Mouse (Mus musculus) lung, postnatal 14 days (tissue): ENCODE measurements at regions not wholly inside any gene's neighbourhood (a gene's known extent, or its start where the extent isn't known, plus 50 kb on each side); places are given as distances from the start of the nearest gene placed in this dataset.
A peak's percentile ranks its signal among the peaks of the same experiment; 100 is the strongest.

ENCODE experiments used
- DNase-seq: peaks from one replicate; pipeline ENCODE4 v3.0.0; 2021

DNA sequence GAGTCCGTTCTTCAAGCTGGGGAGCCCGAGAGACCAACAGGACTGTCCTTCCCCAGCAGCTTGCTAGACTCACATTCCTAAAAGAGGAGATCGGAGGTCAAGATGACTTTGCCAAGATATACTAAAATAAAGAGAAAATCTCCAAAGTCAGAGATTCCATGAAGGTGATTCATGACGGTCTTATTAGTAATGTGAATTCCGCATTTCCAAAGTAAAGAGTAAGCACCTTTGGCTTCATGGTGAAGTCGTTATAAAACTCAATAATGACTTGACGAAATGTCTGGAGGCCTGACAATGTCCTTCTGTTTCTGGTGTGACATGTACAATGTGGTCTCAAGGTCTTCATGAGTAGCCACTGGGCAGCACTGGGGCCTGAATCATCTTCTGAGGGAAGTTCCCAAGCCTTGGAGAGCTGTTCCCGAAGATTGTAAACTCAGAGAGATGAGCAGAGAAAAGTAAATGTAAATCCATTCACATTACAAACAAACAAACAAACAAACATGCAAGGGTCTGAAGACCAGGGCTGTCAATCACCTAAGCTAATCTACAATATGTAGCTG is 157.7 kb downstream of the Cog6 start:
- DNase-seq: no peak

DNA sequence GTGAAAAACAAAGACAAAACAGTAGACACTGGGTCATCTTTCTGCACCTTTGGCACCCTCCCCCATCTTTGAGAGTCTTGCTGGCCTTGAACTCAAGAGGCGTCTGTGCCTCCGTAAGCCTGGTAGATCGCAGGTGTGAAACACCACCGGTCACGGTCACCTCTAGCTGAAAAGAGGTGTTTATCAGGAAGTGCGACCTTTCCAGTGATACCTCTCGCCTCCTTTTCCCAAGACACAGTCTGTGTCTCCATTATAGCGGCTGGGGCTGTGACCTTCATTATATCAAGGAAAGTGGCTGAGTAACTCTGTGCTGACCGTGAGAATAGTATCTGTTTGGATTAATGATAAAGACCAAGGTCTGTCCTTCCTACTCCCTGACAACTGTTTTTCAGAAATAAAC is 158.8 kb downstream of the Cog6 start:
- DNase-seq: no peak

DNA sequence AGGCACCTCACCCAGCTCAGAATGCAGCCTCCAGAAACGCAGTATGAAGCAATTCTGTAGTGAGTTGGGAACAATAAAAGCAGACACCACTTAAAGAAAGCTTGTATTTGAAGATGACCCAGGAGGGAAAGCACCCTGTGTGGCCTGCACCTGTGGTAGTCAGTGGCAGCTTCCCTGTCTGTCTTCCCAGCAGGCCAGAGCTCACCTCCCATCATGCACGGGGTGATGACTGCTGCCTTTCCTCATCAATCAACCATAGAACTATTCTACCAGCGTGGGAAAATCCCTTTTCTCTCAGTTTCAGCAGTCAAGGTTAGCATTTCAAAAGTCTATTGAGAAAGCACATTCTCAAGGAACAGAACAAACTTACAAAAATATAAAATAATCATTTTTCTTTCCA is 160.0 kb downstream of the Cog6 start:
- no peak for DNase-seq

DNA sequence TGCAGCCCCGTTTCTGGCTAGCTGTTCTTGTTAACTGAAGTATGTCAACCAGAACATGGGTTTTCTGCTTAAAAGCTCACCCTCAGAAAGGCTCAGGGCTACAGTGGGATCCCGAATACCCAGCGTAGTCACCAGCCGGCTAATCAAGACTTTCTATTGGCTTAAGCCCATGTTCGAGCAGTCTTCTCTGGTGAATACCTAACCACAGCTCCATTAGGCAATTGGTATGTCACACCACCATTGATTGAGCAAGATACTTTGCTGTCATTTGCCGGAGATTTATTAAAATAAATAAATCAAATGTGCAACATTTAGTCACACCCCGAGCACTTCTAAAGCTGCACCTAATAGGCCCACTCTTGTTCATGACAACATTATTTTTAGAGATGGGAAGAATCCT is 162.5 kb downstream of the Cog6 start:
- DNase-seq: no peak

DNA sequence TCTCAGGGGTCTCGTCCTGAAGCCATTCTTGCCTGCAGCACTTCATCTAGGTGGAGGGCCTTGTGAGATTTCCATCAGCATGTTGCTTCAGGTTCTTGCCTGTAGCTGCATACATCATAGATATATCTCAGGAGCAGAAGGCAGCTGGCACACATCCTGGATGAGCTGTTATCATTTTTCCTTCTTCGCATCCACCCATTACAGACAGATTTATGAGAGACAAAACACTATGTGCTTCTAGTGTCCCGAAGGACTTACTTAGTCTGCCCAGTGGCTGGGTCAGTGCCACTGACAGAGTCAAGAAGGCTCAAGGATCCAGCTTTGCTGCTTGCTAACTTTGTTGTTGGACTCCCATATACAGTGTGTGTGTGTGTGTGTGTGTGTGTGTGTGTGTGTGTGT is 163.9 kb downstream of the Cog6 start:
- no peak for DNase-seq

DNA sequence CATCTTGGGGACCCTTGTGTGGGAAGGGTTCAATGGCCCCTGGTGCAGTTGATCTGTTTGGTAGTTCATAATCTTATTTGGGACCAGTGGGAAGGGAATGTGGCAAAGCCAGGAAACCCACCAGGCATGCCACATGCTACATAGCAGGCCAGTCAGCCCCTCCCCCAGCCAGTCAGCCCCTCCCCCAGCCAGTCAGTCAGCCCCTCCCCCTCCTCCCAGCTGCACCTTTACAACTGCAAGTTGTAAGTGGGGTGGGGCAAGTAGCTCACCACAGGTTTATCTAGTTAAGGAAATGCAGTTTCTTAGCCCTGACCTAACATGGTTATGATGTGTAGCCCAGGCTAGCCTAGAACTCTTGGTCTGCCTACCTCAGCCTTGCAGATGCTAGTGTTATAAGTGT is 171.9 kb downstream of the Cog6 start:
- no peak for DNase-seq

DNA sequence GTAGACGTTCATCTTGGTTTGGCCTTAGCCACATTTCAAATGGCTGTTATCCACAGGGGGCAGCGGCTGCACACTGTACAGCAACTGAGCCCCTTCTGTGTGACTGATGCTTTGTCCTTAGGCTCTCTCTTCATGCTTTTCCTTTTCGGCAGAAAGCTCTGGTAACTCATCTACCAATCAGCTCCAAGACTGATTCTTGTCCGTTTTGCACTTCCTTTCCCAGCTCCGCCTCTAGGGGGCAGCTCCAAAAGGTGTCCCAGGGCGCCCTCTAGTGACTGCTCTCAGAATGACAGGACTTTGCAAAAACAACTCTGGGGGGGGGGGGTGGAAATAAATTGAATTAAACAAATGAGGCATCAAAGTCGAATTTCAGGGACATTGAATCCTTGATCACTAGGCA is 173.0 kb downstream of the Cog6 start:
- peak; percentile 95 for DNase-seq

DNA sequence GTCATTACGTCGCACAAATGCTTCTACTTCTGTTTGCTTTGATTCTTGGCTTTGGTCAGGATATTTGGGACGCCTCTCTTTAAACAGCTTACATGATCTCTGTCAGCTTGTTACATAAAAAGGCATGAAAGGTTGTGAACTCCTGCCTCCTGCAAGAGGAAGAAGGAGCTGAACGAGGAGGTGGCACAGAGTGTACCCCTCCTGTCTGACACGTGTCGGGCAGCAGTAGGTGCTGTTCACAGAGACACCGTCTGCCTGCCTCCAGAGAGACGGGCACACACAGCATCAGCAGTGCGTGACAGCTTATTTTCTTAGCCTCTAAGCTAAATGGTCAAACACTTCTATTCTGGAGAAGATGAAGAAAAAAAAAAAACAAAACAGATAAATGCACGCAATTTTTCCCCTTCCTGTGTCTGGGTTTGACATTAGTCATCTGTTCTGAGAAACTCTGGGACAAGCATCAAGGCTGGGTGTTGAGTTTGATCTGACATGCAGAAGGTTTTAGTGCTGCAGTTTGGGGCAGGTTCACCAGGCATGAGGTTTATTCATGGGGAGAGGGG is 174.1 kb downstream of the Cog6 start:
- DNase-seq: no peak

DNA sequence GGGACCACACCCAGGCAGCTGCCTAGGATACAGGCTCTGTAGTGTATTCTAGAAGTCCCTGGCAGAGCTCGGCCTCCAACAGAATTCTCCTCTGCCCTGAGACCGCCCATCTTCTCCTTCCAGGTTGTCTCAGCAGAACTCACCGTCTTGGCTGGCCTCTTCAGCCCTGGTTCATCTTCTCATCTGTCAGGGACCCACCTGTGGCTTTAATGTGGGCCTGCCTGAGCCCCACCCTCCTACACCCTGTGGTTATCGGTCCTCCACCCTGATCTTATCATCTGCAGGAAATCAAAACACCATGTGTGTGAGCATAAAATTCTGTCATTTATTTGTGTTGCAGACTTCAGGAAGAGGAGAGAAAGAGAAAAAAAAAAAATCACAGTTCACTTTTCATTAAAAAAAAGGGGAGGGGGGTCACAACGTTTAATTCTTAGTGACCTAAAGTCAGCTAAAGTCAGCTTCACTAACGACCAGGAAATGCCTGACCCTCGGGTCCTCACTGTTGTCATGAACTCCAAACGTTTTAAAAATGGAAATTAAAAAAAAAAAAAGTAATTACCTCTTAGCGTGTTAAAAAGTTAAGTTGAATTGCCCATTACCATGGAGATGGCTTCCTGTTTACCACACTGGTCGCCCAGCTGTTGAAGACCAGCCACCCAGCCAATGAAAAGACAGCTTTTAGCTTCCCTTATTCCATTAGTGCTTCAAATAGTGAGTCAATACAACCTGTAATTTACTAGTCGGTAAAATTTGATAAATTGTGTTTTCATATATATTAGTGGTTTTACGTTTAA is 176.7 kb downstream of the Cog6 start:
- DNase-seq: no peak

DNA sequence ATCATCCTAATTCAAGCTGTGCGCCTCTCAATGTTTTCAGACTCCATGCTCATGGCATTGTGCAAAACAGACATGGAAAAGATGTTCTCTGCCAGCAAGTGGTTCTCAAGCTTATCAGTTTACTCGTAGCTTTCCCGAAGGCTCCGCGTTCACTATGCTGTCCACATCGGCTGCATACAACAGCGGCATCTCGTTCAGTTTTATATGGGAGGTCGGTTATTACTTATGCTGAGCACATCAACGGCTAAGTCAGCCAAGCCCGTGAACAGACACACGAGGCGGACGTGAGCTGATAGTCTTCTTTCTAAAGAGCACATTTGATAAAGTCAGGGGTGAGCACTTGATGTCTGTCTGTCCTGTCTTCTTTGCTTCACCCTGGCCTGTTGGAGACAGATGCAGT is 179.0 kb downstream of the Cog6 start:
- no peak for DNase-seq

DNA sequence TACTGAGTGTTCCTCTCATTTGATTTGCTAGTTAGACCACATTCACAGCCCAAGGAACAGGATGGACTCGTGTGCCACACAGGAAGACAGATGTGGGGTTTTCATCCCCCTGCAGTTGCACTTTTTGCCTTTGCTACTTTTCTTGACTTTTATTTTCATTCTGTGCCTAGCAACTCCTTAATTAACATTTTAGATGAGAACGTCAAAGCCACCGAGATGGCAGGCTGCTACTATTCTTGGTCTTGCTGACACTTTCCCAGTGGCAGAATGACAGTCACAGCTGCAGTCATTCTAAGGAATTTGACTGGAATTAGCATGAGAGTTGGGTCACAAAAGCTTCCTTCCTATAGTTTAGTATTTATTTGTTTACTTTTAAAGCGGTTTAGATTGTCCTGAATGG is 179.5 kb downstream of the Cog6 start:
- no peak for DNase-seq

DNA sequence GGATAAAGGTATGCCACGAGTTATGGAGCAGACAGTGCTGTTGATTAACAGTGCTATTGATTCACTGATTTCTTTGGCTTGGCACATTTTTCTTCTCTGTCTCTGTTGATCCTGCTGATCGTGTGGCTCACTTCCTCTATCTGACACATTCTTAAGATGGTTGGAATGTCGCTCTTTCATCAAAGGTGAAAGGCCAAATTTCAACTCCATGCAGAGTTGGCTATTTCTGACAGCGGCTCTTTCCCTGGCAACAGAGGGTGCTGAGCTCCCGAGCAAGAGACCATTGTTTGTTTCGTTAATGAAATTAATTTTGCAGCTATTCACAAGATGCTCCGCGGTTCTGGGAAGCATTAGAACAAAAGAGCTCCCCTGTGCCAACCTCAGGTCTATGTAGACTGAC is 180.3 kb downstream of the Cog6 start:
- DNase-seq: no peak

DNA sequence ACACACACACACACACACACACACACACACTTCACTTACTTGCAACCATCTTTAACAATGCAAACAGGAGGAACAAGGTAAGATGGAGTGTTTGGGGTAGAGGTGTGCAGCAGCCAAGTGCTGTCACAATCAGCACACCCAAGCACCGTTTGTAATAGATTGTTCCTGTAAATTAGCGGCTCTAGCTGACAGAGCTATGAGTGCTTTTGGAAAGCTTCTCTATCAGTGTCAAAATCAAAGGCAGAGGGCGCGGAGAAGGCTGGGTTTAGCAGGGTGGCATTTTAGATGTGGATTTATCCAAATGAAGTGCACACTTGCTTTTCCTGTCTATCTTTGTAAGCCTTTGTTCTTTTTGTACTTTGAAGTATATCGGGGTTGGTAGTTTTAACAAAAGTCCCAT is 184.6 kb downstream of the Cog6 start:
- DNase-seq: no peak

DNA sequence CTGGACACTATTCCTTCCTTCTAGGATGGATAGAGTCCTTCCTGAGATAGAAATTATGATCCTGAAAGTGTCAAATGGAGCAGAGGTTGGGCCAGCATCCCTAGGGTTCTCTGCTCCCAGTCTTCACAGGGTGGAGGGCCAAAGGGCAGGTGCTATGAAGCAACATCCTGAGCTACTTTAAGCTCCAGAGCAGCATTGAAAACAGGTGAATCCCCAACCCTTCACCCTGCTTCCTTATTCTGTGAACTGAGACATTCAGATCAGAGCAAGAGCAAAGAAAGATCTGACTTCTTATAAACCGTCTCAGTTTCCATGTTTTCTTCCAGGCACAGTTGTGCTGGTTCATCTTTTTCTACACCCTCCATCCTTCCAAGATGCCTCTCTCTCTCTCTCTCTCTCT is 185.1 kb downstream of the Cog6 start:
- no peak for DNase-seq

DNA sequence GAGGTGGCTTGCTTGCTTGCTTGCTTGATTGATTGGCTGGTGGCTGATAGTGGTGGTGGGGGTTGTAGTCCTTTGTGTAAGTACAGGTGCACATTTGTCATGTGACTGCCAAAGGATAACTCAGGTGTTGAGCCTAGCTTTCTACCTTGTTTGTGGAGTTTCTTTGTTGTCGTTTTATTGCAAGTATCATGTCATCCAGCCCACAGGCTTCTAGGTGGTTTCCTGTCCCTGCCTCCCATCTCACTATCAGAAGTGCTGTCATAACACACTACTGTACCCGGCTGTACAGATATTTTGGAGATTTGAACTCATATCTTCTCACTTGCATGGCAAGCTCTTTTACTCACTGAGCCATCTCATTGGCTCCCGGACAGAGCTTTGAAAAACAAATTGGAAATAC is 186.9 kb downstream of the Cog6 start:
- DNase-seq: no peak

DNA sequence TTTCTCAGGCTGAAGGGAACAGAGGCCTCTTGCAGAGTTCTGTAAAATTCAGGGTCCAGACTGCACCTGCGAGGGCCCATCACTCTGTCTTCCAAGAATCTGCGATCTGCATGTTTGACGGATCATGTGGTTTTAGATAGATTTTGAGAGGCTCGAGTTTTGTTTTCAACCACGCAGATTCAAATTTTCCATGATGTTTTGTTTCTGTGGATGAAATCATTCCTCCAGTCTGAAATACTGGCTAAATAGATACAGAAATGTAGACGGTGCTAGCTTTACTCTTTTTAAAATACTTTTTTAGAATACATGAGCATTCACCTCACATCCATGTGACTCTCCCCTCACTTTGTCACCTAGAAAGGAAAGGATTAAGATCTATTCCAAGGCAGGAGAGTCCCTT is 188.0 kb downstream of the Cog6 start:
- no peak for DNase-seq

DNA sequence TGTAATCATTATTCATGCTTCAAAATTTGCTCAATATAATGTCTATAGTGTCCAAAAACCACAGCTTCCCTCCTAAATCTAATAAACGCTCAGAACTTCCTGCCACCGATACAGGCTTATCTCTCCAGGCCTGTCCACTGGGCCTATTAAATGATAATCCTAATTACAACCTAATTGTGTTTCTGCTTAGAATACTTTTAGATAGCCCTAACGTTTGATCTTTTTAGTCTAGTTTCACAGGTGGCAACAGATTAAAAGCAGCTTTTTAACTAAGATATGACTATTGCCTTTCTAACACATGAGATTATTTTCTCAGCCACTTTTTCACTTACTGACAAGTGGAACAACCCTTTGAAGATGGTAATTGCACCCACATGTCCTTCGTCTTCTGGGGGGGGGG is 188.6 kb downstream of the Cog6 start:
- no peak for DNase-seq

DNA sequence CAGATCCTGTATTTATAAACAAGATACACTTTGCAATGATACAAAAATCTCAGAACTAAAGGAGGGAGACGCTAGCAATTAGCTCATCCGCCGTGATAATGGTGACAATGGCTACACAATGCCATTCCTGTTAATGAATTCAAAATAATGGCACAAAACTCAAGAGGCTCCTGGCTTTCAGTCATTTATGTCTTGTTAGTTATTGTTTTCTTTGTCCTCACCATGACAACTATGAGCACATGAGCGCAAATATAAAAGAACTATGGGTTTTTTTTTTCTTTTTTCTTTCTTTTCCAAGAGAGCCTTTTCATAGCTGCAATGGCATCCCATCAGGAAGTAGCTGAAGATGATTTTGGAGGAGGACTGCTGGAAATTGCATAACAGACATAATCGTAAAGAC is 194.2 kb downstream of the Cog6 start:
- DNase-seq: no peak

DNA sequence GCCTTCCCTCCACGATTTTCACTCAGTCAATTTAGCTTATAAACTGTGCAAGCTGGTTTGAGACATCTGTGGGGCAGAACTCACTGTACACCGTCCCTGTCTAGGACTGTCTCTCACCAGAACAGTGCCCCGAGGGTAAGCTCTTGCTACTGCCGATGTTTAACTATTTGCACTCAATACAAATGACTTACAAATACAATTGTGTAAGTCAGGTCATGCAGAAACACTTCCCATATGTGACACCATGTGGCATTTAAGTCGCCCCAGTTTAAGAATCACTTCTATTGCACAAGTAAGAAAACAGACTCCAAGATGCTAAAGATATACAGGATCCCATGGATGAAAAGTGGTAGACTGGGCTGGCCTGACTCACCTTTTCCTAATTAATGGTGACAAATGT is 195.6 kb downstream of the Cog6 start:
- no peak for DNase-seq

DNA sequence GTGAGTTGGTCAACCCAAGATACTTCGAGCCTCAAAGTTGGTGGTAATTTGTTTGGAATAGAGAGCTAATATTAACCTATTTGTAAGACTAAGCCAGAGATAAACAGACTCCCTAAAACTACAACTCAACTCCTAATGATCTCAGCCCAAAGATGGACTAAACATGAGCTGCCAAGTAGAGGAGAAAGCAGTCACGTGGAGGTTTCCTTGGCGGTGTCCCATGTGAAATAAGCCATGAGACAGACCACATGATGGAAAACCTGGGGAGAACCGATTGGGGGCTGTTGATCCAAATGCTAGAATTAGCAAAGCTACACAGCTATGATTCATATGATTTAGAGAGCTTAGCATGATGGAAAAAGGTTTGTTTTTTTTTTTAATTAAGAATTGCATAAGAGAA is 198.6 kb downstream of the Cog6 start:
- peak; percentile 21 for DNase-seq

DNA sequence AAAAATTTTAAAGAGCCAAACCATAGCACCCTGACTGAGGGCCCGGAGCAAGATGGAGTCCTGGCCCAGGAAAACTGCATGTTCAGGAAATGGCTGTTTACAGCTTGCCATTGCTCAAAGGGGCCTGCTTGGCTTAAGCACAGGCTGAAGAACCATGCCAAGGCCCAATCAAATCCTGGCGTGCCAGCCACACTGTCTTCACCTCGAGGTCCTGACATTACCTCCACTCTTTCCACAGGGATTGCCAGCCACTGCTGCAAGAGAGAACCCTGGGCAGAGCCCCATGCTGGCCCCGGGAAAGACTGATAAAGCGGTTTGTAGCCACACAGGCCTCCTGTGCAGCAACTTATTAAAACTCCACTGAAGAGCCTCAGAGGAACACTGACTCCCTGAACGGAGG is 199.6 kb downstream of the Cog6 start:
- DNase-seq: no peak

DNA sequence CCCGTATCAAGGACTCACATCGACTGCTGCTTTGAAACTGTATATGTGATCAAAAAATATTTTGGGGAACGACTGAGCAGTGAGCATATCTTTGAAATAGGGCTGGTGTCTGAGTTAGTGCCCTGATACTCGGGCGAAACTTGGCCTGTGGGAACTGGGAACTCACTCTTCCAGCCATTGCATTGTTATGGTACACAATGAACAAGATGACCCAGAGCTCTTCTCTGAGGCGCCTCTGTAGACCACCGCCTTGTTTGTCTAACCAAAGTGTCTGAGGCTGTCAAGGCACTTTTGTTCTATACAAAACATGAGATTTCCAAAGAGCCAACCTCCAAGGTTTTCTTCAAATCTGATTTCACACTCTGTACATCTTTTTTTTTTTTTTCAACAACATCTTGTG is 201.5 kb downstream of the Cog6 start:
- no peak for DNase-seq

DNA sequence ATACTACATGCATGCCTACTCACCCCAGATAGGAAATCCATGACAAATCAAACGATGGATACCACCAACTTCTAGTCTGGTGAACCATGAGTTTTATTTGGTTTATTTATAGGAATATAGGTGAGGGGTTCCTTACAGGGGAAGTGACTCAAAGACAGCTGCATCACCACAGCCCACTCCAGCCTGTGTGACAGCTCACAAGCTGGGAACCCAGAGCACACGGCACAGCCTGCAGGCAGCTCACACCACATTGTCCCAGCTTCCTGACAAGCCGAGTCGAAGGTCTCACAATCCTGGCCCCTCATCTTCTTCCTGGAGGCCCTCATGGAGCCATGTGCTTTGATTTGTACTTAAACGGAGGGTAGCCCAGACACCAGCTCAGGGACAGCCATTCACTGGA is 214.7 kb downstream of the Cog6 start:
- no peak for DNase-seq

DNA sequence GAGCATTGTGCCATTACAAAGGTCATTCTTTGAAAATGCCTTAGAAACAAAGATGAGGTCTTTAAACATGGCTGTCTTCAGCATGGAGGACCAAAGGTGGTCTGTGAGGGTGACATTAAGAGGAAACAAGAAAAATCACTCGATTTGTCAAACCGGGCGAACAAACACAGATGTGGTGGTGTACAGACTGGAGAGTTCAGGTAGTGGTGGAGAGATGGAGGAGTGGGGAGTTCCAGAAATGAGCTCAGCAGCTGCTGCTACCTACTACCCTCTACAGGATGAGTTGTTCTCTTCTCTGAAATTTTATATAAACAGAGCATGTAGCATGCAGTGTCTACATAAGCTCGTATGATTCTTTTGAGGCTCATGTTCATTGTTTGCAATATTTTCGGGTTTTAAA is 215.6 kb downstream of the Cog6 start:
- DNase-seq: no peak

DNA sequence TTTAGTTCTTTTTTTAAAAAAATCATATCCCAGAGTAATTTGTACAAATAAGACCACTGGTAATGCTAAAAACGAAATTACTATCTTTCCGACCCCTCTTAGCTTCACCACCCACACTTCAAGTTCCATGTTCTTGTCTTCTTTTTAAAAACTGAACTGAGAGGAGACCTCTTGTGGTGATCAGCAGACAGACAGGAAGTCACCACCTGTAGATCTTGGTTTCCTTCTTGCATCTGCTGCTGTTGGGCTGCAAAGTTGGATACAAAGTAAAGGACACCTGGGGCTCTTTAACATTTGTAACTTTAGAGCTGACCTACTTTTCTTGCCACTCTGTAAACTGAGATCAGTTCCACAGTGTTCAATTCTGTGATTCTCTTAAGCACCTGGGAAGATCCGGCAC is 216.4 kb downstream of the Cog6 start:
- no peak for DNase-seq
